Mouse (Mus musculus): ENCODE results near the gene Gtf3c6.

GRCm38 (mm10) chr10:40246374-40247165 lies 11.3 kb downstream of the Gtf3c6 start, which contains the start of gene Rpf2:
- peak; percentile 99 for TF ChIP-seq MXI1 (IDR thresholded peaks at IDR 0.05; ENCODE audit: low read depth, low read length)
- TF ChIP-seq CTCF (conservative IDR thresholded peaks at IDR 0.05 in 1 of 2, IDR thresholded peaks at IDR 0.05 in 1 of 2; ENCODE audit: low read depth in 2 of 2, low read length in 2 of 2): no peak
- TF ChIP-seq TCF12 (IDR thresholded peaks at IDR 0.05; ENCODE audit: low read depth, low read length): peak; percentile 82
- no peak for TF ChIP-seq MAZ (IDR thresholded peaks at IDR 0.05; ENCODE audit: low read depth, low read length)
- peak; percentile 90 for TF ChIP-seq POLR2AphosphoS2 (IDR thresholded peaks at IDR 0.05; ENCODE audit: low read depth, low read length)
- no peak for TF ChIP-seq ZKSCAN1 (IDR thresholded peaks at IDR 0.05; ENCODE audit: borderline replicate concordance, low read depth, low read length)
- peak; percentile 79 for TF ChIP-seq NELFE (IDR thresholded peaks at IDR 0.05; ENCODE audit: low read depth, low read length)

All from CH12.LX (cell line).